Mouse (Mus musculus) gastrocnemius, adult 2 months (tissue): ENCODE measurements around the gene Ptges. TPM values are rescaled to one million over a fixed set of nuclear protein-coding genes. Genes with fewer than 3 reads are reported as not detected.
A peak's percentile ranks its signal among the peaks of the same experiment; 100 is the strongest.

Experiments
- DNase-seq: peaks from one replicate; pipeline ENCODE4 v3.0.0; 2022
- H3K27ac ChIP-seq: fragments of 200-600 bp; 2 replicates; pipeline ENCODE4 v1.8.1; 2022; ENCODE audit warnings: mild to moderate bottlenecking
- H3K4me3 ChIP-seq: fragments of 200-600 bp; 2 replicates; pipeline ENCODE4 v1.8.1; 2022; ENCODE audit warnings: mild to moderate bottlenecking, moderate library complexity
- CTCF ChIP-seq: fragments of 200-600 bp; IDR thresholded peaks from 2 replicates; pipeline ENCODE4 v1.8.1; 2022; ENCODE audit warnings: antibody characterized with exemption, mild to moderate bottlenecking, moderate library complexity
- intact Hi-C: fragments of 180-260 bp; cut with DNase I; formaldehyde crosslinking; loops from one replicate; pipeline ENCODE4 v1.15.1; 2025
- total RNA-seq, 2 experiments: library from RNA; stranded (reverse); gene quantifications; 2 replicates each; pipeline ENCODE4 v1.2.3; 2021

Ptges gene
- total RNA-seq, 2 experiments from 2014 or later, result 2.9 to 3.7 TPM

- no peak for DNase-seq
- intact Hi-C loops, result no loop called here
- TF ChIP-seq CTCF, result no peak
- Histone ChIP-seq H3K27ac (no peak overlapping the region), H3K4me3 (no peak overlapping the region)
These were observed 50.2 kb downstream of the Ptges start for GRCm38 (mm10) chr2:30879481-30879880.

GRCm38 (mm10) chr2:30875621-30876432, 53.8 kb downstream of the Ptges start:
- no peak overlapping the region for H3K4me3 ChIP-seq
- intact Hi-C loops, result no loop called here
- no peak for TF ChIP-seq CTCF
- peak; percentile 79 for DNase-seq
- H3K27ac ChIP-seq, result peak overlapping the region; percentile 71

GRCm38 (mm10) chr2:30875096-30875495, 54.6 kb downstream of the Ptges start:
- TF ChIP-seq CTCF, result no peak
- DNase-seq, result peak; percentile 35
- Histone ChIP-seq H3K4me3 (no peak overlapping the region), H3K27ac (peak overlapping the region; percentile 71)
- intact Hi-C loops, result no loop called here

- intact Hi-C loops, result no loop called here
- no peak for TF ChIP-seq CTCF
- H3K4me3 ChIP-seq, result no peak overlapping the region
- no peak for DNase-seq
- no peak overlapping the region; the same call in 1 of the 2 replicates for H3K27ac ChIP-seq
These were observed 55.2 kb downstream of the Ptges start for GRCm38 (mm10) chr2:30874445-30874844.

DNA sequence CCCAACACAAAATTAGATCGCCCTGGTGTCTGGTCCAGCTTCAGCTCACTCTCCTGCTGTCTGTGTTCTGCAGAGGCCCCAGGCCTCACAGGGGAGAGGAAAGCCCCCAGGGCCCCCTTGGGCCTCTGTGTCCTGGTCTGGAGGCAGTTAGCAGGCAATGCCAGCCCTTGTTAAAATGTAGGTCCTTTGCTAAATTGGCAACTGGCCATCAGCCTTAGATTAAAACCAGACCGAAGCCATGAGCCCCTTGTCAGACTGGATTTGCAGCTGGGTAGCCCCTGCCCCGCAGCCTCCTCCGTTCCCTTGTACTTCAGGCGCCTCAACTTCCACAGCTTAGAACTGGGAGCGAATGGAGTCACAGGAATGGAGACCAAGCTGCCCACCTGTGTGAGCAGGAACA, 57.0 kb downstream of the Ptges start:
- DNase-seq, result no peak
- no peak overlapping the region for H3K4me3 ChIP-seq
- intact Hi-C loops, result no loop called here
- peak overlapping the region; percentile 43; the same call in 1 of the 2 replicates for H3K27ac ChIP-seq
- TF ChIP-seq CTCF, result no peak

DNA sequence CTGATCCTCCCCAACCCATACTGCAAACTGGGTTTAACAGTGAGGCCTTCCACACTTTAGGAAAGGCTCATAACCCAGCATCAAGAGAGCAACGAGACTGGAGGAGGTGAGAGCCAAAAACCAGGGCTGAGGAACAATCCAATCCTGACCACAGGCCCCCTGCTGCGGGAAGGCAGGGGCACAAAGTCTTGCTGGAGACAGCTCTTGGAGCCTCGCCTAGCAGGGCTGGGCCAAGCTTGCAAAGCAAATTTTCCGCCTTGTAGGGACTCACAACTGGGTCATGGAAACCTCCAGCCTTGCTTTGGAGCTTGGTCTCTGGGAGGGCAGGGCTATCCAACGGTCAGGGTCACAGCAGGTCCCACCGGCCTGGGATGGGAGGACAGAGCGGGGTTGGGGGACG, 58.8 kb downstream of the Ptges start:
- peak; percentile 68 for DNase-seq
- intact Hi-C loops, result no loop called here
- Histone ChIP-seq H3K27ac (peak overlapping the region; percentile 72), H3K4me3 (no peak overlapping the region)
- no peak for TF ChIP-seq CTCF

DNA sequence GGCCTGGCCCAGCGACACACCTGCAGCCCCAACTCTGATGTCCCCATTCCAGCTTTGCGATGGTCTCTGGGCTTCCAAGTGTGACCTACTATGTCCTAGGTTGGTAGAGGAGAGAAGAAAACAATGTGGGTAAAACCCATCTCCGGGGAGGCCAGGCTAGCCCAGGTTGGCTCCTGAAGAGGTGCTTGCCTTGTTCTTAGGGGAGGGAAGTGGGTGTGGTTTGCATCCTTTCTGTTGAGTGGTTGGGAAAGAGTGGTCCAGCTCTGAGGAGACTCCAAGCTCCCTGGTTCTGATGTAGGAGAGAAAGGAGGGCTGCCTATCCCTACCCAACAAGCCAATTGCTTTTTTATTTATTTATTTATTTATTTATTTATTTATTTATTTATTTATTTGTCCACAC, 64.2 kb downstream of the Ptges start:
- Histone ChIP-seq H3K27ac (peak overlapping the region; percentile 74), H3K4me3 (peak overlapping the region; percentile 58; the same call in 1 of the 2 replicates)
- TF ChIP-seq CTCF, result no peak
- intact Hi-C loops, result no loop called here
- DNase-seq, result no peak

GRCm38 (mm10) chr2:30864968-30865381, 64.7 kb downstream of the Ptges start:
- H3K27ac ChIP-seq, result peak overlapping the region; percentile 74

GRCm38 (mm10) chr2:30863574-30863973, 66.1 kb downstream of the Ptges start:
- H3K27ac ChIP-seq, result peak overlapping the region; percentile 16; the same call in 1 of the 2 replicates
- intact Hi-C loops, result no loop called here
- TF ChIP-seq CTCF, result no peak

More at GRCm38 (mm10) chr2:30864968-30865381, 64.7 kb downstream of the Ptges start:
- intact Hi-C loops, result no loop called here
- H3K4me3 ChIP-seq, result peak overlapping the region; percentile 58
- peak; percentile 73 for DNase-seq
- no peak for TF ChIP-seq CTCF

GRCm38 (mm10) chr2:30862081-30862480, 67.6 kb downstream of the Ptges start:
- intact Hi-C loops, result no loop called here
- DNase-seq, result no peak

More at GRCm38 (mm10) chr2:30863574-30863973, 66.1 kb downstream of the Ptges start:
- DNase-seq, result no peak
- no peak overlapping the region for H3K4me3 ChIP-seq

DNA sequence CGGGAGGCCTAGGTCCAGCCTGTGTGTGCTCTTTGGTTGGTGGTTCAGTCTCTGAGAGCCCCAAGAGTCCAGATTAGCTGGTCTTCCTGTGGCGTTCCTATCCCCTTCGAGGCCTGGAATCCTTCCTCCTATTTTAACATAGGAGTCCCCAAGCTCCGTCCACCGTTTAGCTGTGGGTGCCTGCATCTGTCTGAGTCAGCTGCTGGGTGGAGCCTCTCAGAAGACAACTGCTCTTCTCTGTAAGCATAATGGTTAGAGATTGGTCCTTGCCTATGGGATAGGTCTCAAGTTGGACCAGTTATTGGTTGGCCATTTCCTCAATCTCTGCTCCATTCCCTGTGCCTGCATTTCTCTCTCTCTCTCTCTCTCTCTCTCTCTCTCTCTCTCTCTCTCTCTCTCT, 69.9 kb downstream of the Ptges start:
- intact Hi-C loops, result no loop called here
- DNase-seq, result no peak
- Histone ChIP-seq H3K27ac (no peak overlapping the region), H3K4me3 (no peak overlapping the region)
- TF ChIP-seq CTCF, result no peak

More at GRCm38 (mm10) chr2:30862081-30862480, 67.6 kb downstream of the Ptges start:
- no peak overlapping the region for H3K4me3 ChIP-seq
- no peak overlapping the region for H3K27ac ChIP-seq
- TF ChIP-seq CTCF, result no peak

- DNase-seq, result no peak
- H3K4me3 ChIP-seq, result no peak overlapping the region
- intact Hi-C loops, result no loop called here
- no peak overlapping the region for H3K27ac ChIP-seq
- TF ChIP-seq CTCF, result no peak
These were observed 72.6 kb downstream of the Ptges start for GRCm38 (mm10) chr2:30857076-30857475.

DNA sequence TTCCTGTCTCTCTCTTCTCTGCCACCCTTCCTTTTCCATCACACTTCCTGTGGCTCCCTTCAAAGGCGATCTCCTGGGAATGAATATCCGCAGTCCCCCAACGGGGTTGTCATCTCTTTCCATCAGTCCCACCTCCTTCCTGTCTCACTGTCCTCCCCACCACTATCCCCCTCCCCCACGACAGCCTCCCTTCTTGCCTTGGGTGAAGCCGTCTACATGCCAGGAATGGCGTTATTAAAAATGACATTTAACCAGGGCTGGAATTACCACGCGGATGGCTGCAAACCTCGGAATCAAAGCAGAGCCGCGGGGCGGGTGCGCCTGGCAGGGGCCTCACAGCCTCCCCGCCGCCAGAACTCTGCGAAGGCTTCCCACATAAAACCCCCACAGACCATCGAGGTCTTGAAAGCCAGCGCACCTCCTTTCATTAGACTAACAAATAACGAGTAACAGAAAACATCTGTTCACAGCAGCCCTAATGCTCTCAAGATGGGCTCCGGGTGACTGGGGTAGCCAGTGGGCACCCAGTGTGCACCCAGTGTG, 76.8 kb downstream of the Ptges start:
- TF ChIP-seq CTCF, result no peak
- intact Hi-C loops, result no loop called here
- no peak overlapping the region for H3K27ac ChIP-seq
- no peak overlapping the region for H3K4me3 ChIP-seq
- peak; percentile 38 for DNase-seq
